ENCODE assay signal across 23 mouse cellular contexts in genomic region chr6:50368502-50369292, GRCm38 (mm10).
A peak's percentile ranks its signal among the peaks of the same experiment; 100 is the strongest.
DNase-seq lines count a peak whose midpoint lies in the region; ATAC-seq and TF ChIP-seq lines count a peak whose summit lies in the region.
"Had no signal": no experiment of that assay in that cellular context is flagged by ENCODE, and none has a peak within 500 bp of the region (broad histone marks: within the 10 kb centered on the region; RNA-seq: fewer than 3 reads in every experiment).

No protein-coding gene starts in this region.

- TF ChIP-seq CTCF in liver, adult 2 months (IDR thresholded peaks at IDR 0.05; ENCODE audit: low read depth, low read length): no peak

- no peaks in the 10 kb centered on the region for H3K4me1 ChIP-seq in kidney, embryonic 14.5 days (ENCODE audit: control insufficient read depth, insufficient read depth, low read length)
- no peaks in the 10 kb centered on the region for H3K4me1 ChIP-seq in liver, adult 2 months (ENCODE audit: control insufficient read depth, insufficient read depth, low read length)
- H3K4me1 ChIP-seq in liver, embryonic 11.5 days (replicated peaks; ENCODE audit: control insufficient read depth, insufficient read depth, low read length): no peaks in the 10 kb centered on the region

- no peak overlapping the region for H3K4me2 ChIP-seq in kidney, embryonic 14.5 days (replicated peaks; ENCODE audit: low read depth, low read length)
- no peak overlapping the region for H3K4me2 ChIP-seq in liver, embryonic 11.5 days
- H3K4me2 ChIP-seq: embryonic facial prominence, embryonic 15.5 days; heart, embryonic 13.5 days; hindbrain, embryonic 12.5 days had no signal

- intact Hi-C loops in heart, postnatal 10 days (cut with DNase I): no loop called here

- no peak for ATAC-seq in kidney, embryonic 14.5 days (ENCODE audit: low FRiP score, low TSS enrichment)
- ATAC-seq in liver, embryonic 11.5 days (replicated peaks; ENCODE audit: low FRiP score): no peak
- ATAC-seq: activated CD4-positive, CD25-positive, alpha-beta regulatory T cell, adult 4 months; forebrain, embryonic 14.5 days; hindbrain, embryonic 16.5 days; Patski had no signal

- no peak overlapping the region for H3K9ac ChIP-seq in kidney, embryonic 14.5 days (ENCODE audit: low read depth, low read length)
- no peak overlapping the region for H3K9ac ChIP-seq in liver, adult 2 months (ENCODE audit: low read depth, low read length)
- H3K9ac ChIP-seq in liver, embryonic 11.5 days (ENCODE audit: low read depth, low read length): no peak overlapping the region
- H3K9ac ChIP-seq: embryonic facial prominence, embryonic 15.5 days; heart, embryonic 13.5 days; hindbrain, embryonic 12.5 days had no signal

- H3K27ac ChIP-seq in kidney, embryonic 14.5 days (ENCODE audit: low read depth, low read length): no peak overlapping the region
- H3K27ac ChIP-seq in liver, adult 2 months (replicated peaks; ENCODE audit: insufficient read depth, low read depth, low read length): no peak overlapping the region
- H3K27ac ChIP-seq in liver, embryonic 11.5 days (ENCODE audit: low read depth, low read length): no peak overlapping the region
- H3K27ac ChIP-seq: embryonic facial prominence, embryonic 15.5 days; forebrain, embryonic 10.5 days; gastrocnemius, adult 2 months; heart, embryonic 13.5 days; hindbrain, embryonic 12.5 days had no signal

- 91% methylated on average over 8 of the region's 8 CpGs for WGBS in kidney, embryonic 14.5 days
- WGBS in liver, adult 2 months: 91% methylated on average over 8 of the region's 8 CpGs
- 86% methylated on average over 8 of the region's 8 CpGs for WGBS in liver, embryonic 11.5 days

- TF ChIP-seq POLR2A in liver, adult 2 months (IDR thresholded peaks at IDR 0.05; ENCODE audit: extremely low read depth, insufficient read depth, low read length): no peak

- DNase-seq in adrenal gland, adult 2 months: peak; percentile 62
- DNase-seq in adrenal gland, adult 8-10 months: no peak
- peak; percentile 37 to 64 for DNase-seq in kidney, adult 8-10 months
- DNase-seq in liver, adult 2 months (ENCODE audit: extremely low read depth, low read depth, low spot score): peak; percentile 75
- no peak for DNase-seq in liver, embryonic 11.5 days (ENCODE audit: low spot score)
- peak; percentile 48 for DNase-seq in yolk sac, embryonic 10.5 days (ENCODE audit: low spot score)
- no peak for DNase-seq in heart, postnatal 10 days
- DNase-seq: cerebellum, adult 11 months; cerebellum, adult 8-10 months; cerebellum, postnatal 14 days; embryo, embryonic 11 days; gastrocnemius, adult 2 months; gastrocnemius, postnatal 25 days had no signal

- H3K27me3 ChIP-seq in kidney, embryonic 14.5 days (ENCODE audit: control insufficient read depth, insufficient read depth, low read length): no peaks in the 10 kb centered on the region
- H3K27me3 ChIP-seq in liver, adult 2 months (ENCODE audit: control insufficient read depth, insufficient read depth, low read length): no peaks in the 10 kb centered on the region
- H3K27me3 ChIP-seq in liver, embryonic 11.5 days (replicated peaks; ENCODE audit: control insufficient read depth, insufficient read depth, low read length): no peaks in the 10 kb centered on the region
- H3K27me3 ChIP-seq: embryonic facial prominence, embryonic 15.5 days; heart, embryonic 13.5 days; hindbrain, embryonic 12.5 days; Patski had no signal

- H3K4me3 ChIP-seq in kidney, embryonic 14.5 days (ENCODE audit: low read length): no peak overlapping the region
- no peak overlapping the region for H3K4me3 ChIP-seq in liver, adult 2 months (ENCODE audit: insufficient read depth, low read depth, low read length)
- no peak overlapping the region for H3K4me3 ChIP-seq in liver, embryonic 11.5 days (ENCODE audit: low read depth, low read length)
- H3K4me3 ChIP-seq: embryonic facial prominence, embryonic 15.5 days; erythroblast, embryonic 14.5 days; forebrain, embryonic 10.5 days; gastrocnemius, adult 2 months; heart, embryonic 13.5 days; hindbrain, embryonic 12.5 days had no signal

- H3K79me2 ChIP-seq in liver, adult 2 months (ENCODE audit: control insufficient read depth, insufficient read depth, low read length): no peaks in the 10 kb centered on the region

- H3K36me3 ChIP-seq in kidney, embryonic 14.5 days (ENCODE audit: control insufficient read depth, insufficient read depth, low read length): no peaks in the 10 kb centered on the region; the same call in 1 of the 2 replicates
- no peaks in the 10 kb centered on the region for H3K36me3 ChIP-seq in liver, adult 2 months (ENCODE audit: control insufficient read depth, insufficient read depth, low read length)
- H3K36me3 ChIP-seq in liver, embryonic 11.5 days (ENCODE audit: control insufficient read depth, insufficient read depth, low read length): no peaks in the 10 kb centered on the region
- H3K36me3 ChIP-seq: hindbrain, embryonic 12.5 days had no signal

- H3K9me3 ChIP-seq in kidney, embryonic 14.5 days (ENCODE audit: control insufficient read depth, low read length): peaks cover 2% of the 10 kb centered on the region; the same call in 1 of the 2 replicates
- H3K9me3 ChIP-seq in liver, embryonic 11.5 days (ENCODE audit: control insufficient read depth, low read length): no peaks in the 10 kb centered on the region
- H3K9me3 ChIP-seq: embryonic facial prominence, embryonic 15.5 days; forebrain, embryonic 10.5 days; heart, embryonic 13.5 days; hindbrain, embryonic 12.5 days had no signal

Comparison
In these comparisons a context has a peak if more than half of its experiments do, and no peak if none do; other contexts are left out.
1. DNase-seq: peak in adrenal gland, adult 2 months (single experiment), kidney, adult 8-10 months (2 of 2), liver, adult 2 months (single experiment) and yolk sac, embryonic 10.5 days (single experiment); none in adrenal gland, adult 8-10 months (single experiment), liver, embryonic 11.5 days (single experiment) and heart, postnatal 10 days (0 of 2).